Mouse (Mus musculus) left cerebral cortex, adult 8-10 months (tissue): ENCODE data around the gene Dock4. TPM values are rescaled to one million over a fixed set of nuclear protein-coding genes. Genes with fewer than 3 reads are reported as not detected.
"Not testable (repeated sequence)": the region's sequence is repeated elsewhere in the genome, so short reads cannot be mapped to it uniquely, and the experiment has no call there.

Experiments used
- DNase-seq, 2 experiments: peaks; one replicate each; pipeline ENCODE4 v3.0.0; 2022; ENCODE audit warnings: low spot score in 2 of 2
- total RNA-seq, 4 experiments: library from RNA; stranded (reverse); gene quantifications; 2 replicates each; pipeline ENCODE4 v1.2.4; 2022

The Dock4 gene
- total RNA-seq, 4 experiments from 2014 or later = 81.2 to 91.5 (median 85.3) TPM

DNA sequence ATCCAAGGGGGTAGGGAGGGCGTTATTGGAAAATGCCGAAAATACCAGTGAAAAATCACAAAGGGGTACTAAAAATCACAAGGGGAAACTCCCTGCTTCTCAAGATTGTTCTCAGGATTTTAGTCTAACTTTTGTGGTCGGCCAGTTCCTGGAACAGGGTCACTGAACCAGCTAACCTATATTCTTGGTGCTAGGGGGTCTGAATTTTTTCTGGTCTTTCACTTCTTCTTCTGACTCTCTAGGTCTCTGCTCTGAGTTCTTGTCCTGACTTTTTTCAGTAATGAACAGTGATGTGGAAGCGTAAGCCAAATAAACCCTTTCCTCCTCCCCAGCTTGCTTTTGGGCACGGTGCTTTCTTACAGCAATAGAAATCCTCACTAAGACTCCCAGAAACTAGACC is 424.6 kb downstream of the Dock4 start:
- DNase-seq = no peak

DNA sequence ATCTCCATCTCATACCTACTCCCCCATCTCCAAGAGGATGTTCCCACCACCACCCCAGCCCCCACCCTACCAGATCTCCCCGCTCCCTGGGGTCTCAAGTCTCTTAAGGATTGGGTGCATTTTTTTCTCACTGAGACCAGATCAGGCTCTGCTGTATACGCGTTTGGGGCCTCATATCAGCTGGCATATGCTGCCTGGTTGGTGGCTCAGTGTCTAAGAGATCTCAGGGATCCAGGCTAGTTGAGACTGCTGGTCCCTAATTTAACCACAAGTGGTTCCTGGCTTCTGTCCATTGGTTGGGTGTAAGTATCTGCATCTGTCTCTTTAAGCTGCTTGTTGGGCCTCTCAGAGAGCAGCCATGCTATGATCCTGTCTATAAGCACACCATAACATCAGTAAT is 427.0 kb downstream of the Dock4 start:
- no peak for DNase-seq

DNA sequence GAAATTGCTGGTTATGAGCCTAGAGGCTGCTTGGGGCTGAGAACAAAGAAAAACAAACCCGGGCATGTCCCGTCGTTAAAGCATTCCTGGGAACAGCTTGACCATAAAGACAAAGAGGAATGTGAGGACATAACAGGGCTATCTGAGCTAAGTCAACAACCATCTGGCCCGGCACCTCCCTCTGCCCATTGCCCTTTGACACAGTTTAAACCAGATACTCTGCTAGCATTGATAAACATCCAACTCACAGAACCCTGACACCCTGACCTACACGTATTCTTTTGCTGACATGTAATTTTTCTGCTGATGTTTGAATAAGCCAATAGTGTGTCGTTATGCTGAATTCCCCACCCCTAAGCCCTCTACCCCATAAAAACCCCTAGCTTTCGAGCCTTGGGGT is 427.5 kb downstream of the Dock4 start:
- not testable (repeated sequence) for DNase-seq

DNA sequence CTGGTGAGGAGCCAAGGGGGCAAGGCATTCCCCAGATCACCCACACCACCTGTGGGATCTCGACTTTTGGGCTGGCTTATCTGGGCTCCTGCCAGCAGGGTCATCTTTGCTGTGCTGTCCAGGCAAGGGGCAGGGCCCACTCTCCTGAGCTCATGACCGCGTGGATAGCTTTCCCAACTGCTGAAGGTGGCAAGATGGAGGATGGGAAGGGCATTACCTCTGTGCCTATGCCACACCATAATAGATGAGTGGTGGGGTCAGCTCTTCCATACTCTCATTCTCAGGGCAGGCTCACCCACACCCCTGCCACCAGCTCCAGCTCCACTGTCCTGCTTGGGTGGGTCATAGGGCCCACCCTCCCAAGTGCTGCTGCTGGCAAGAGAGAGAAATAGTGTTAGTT is 439.2 kb downstream of the Dock4 start:
- no peak for DNase-seq

DNA sequence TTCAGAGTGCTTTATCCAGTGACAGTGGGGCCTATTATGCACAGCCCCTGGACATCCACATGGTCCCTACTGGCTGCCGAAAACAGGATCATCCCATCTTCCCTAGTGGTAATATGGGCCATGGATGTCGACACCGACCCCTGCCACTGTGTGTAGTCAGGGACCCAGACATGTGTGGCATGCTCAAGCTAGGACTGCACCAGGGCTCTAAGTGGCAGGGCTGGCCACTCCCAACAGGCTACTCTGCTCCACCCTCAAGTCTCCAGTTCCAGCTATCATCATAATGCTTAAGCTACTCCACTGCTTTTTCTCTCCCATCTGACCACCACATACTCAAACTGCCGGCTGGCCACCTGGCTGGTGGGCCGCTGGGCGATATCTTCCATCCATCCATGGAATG is 439.6 kb downstream of the Dock4 start:
- no peak for DNase-seq

DNA sequence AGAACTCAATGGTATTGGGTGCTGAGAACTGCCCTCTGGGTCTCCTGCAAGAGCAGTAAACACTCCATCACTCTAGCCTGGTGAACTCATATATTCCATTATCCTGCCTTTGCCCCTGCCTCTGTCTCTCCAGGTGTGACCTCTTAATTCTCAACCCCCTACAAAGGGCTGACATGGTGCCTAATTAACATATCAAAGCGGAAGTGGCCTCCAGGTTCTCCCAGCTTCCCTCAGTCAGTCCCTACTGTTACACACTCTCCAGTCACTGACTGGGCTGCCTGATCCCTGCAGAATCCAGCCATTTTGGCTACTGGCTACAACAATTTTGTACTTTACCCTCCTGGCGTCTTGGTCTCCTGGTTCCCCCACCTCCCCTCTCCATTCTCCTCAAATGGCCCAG is 441.7 kb downstream of the Dock4 start:
- no peak for DNase-seq

DNA sequence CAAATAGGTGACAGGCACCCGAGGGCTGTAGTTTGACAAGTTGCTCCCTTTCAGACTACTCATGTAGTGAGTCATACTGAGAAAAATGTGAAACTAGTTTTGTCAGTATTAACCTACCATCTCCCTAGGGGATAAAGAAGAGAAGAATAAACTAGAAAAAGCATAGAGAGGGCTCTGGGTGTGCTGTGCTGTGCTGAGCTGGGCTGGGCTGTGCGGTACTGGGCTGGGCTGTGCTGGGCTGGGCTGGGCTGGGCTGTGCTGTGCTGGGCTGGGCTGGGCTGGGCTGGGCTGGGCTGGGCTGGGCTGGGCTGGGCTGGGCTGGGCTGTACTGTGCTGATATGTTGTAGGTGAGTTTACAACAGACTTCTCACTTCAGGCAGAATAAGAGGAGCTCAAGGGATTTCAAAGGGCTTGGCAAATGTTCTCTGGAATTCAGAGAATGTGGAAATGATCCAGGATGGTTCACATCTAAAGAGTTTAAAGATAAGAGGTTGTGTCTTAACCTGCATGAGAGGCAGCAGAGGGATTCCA is 442.6 kb downstream of the Dock4 start:
- DNase-seq = no peak

DNA sequence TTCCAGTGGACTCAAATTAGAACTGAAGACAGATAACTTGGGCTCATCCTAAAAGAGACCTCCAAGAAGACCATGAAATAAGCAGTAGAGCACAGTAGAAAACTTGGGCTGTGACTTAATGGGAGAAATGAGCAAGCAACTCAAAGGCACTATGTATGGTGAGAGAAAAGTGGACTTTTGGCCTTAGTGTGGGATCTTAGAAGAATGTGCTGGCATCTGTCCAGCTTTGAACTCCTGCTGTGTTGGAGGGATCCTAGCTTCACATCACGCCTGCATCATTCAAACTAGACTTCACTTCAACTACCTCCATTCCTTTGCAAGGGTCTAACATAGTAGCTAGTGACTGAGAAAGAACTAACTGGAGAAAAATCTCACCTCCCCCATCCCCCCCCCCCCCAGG is 443.1 kb downstream of the Dock4 start:
- no peak for DNase-seq

DNA sequence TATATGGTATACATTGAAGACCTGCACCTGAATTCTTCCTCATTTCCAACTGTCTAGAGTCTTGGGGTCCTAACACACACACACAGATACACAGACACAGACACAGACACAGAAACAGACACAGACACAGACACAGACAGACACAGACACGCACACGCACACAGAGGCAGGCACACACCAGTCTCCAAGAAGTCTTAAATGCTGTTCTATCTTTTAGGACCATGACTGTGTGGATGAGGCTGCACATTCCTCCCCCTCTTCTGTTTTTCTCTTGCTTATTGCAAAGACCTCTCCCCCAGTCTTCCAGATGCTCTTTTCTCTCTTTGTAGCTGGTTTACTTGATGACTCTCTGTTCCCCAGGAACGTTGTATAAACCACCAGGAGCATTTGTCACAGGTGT is 443.8 kb downstream of the Dock4 start:
- no peak for DNase-seq

DNA sequence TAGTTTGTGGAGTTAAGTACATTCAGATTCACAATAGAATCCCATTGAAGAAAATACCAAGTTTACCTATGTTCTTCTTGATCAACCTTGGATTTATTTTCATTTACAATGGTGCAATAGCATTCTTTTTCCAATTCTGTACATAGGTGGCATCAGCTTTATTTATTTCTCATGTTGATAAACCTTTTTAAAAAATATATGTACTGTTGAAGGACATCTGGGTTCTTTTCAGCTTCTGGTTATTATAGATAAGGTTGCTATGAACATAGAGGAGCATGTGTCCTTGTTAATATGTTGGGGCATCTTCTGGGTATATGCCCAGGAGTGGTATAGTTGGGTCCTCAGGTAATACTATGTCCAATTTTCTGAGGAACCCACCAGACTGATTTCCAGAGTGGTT is 445.4 kb downstream of the Dock4 start:
- no peak for DNase-seq

DNA sequence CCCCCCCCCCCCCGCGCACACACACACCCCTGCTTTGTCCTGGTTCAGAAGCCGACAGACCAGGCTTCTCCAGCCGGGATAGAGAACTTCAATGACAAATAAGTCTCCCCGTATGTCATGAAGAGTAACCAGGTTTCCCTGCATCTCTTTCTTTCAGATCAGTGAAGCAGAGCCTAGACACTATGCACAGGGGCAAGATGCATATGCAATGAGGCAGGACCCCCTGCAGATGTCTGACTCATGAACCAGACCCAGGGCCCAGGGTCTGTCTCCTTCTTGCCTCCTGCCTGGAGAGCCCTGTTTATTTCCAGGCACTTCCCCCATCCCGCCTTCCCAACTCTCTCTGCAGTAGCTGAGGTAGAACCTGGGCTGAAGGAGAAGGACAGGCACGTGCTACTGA is 448.0 kb downstream of the Dock4 start:
- DNase-seq = no peak

DNA sequence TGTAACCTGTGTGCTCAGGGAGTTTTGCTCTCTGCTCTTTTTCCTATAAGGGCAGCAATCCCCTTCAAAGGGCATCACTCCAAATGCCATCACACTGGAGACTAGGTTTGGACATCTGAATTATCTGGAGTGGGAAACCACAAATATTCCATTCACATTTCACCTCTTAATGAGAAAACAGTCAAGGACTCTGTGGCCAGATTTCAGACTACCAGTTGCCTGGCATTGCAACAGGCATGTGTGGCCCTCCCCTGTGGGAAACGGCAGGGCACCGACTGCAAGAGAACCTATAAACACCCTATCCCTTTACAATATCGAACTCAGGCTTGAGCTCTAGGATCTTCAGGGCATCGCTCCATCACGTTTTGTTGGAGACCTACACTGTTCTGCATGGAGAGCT is 448.9 kb downstream of the Dock4 start:
- DNase-seq = no peak

Other genes starting within 250 kb of the Dock4 start
- 1 to 10 TPM; 1.2 to 3.4 (median 1.7) TPM for gene Lsmem1, start 246.5 kb upstream of the Dock4 start, total RNA-seq
- 10 to 100 TPM; 73.2 to 98.4 (median 90.6) TPM for gene Ifrd1, start 197.4 kb upstream of the Dock4 start, total RNA-seq
- gene Zfp277, start 50 bp upstream of the Dock4 start, total RNA-seq = 10 to 100 TPM; 19.8 to 23.3 (median 20.0) TPM